Mouse (Mus musculus): ENCODE measurements around the gene 1700029I15Rik.
"Not testable (repeated sequence)": the region's sequence is repeated elsewhere in the genome, so short reads cannot be mapped to it uniquely, and the experiment has no call there.

1700029I15Rik gene

DNA sequence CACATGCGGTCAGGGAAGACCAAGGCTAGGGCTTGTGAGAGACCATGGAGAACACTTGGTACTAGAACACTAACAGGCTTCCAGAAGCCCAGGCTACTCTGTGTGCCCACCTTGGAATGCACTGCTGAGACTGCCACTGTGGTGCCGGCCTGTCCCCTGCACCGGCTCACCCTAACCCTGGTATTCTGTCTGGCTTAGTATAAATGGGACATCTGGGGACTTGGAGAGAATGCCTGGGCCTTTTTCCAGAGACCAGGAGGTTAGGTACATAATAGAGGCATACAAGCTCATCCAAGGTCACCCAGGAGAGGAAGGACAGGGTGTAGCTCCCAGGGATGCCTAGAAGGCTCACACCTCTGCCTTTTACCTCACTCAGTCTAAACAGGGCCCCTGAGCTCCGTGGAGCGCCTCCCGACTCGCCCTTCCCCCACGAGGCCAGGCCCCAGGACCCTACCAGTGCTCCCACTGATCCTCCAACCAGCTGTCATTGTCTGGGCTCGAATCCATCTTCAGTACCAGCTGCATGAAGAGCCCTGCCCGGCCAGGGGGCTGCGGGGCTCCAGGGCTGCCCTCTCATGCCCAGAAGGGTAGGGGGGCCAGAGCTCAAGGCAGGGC, 9.5 kb downstream of the 1700029I15Rik start:
- DNase-seq (ENCODE audit: low spot score in 2 of 2) = no peak

DNA sequence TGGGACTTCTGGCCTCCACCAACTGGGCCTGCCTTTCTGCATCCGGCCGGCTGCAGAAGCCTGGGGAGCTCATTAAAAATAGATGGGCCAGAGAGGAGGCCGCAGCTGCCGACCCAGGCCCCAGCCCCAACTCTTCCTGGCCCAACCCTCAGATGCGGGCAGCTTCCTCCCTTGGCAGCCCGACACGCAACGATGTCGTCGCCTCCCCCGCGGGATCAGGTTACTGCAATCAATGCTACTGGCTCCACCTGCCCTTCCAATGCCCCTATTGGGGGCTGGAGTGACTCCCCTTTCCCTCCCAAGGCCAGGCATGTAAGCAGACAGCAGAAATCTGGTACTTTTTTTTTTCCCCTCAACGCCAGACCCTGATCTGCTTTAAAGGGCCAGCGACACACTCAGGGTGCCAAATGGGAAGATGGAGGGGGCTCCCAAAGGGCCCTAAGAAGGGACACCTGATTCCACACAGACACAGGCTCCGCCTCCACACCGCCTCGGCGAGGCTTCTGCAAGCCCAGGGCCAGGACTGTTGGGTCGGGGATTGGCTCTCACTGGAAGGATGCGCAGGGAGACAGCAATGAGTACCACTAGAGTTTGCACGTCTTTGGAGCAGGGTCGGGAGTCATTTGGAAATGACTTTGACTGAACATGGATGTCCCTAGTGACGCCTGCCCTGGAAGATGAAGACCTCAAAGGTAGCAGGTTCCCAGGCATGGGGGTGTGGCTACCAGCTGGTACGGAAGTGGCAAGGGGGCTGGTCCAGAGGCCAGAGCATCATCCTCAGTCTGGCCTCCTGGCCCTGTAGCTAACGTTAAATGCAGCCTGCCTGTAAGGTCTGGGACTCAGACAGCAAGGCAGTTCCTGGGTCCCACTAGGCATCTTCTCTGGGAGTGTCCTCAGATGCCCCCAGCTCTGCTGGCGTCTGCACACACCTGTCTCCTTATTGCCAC, 10.3 kb downstream of the 1700029I15Rik start:
- DNase-seq (ENCODE audit: low spot score in 2 of 2) = no peak

DNA sequence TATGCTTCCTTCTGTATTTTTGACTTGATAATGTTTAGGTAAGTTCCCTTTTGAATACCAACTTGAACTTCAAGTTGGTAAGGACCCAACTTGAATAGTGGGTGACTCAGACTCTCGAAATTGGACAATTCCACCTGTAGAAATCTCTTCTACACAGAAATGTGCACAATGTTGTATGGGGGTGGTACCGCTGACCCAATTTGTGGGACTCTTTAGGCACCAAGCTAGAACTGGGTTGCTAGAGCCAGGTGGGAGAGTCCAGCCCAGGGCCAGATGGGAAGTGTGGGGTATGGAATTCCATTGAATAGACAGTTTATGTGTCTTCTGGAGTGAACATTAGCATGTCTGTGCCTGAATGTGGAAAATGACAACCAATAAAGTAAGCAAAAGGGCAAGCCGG, 13.2 kb downstream of the 1700029I15Rik start:
- DNase-seq (ENCODE audit: low spot score in 2 of 2) = no peak

DNA sequence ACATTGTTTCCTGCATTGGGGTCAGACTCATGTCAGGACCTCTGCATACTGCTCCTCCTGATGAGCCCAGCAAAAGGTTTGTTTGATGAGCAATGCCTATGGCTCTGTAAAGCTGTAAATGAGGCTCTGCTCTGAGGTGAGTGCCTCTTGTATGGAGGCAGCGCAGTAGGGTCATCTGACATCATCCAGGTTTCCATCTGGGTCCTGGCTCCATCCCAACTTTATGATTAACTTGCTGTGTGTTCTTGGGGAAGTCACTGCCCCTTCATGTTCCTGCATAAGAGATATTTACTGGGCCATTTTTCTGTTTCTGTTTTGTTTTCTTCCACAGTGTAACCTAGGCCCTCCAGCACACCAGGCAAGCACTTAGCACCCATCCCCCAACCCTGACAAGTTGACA, 15.1 kb downstream of the 1700029I15Rik start:
- no peak for DNase-seq (ENCODE audit: low spot score in 2 of 2)

DNA sequence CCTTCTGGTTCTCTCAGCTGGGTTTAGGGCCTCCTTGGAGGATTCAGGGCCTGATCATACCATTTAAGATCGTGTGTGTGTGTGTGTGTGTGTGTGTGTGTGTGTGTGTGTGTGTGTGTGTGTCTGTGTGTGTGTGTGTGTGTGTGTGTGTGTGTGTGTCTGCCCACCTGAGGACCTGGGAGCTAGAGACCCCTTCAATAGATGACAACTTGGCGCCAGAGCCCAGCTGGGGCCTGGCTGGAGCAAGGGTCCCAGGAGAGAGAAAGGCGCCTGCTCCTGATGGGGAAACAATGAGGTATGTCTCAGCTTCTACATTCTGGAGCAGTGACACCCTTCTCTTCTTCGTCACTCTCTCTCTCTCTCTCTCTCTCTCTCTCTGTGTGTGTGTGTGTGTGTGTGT, 17.5 kb downstream of the 1700029I15Rik start:
- not testable (repeated sequence) for DNase-seq (ENCODE audit: low spot score in 2 of 2)

DNA sequence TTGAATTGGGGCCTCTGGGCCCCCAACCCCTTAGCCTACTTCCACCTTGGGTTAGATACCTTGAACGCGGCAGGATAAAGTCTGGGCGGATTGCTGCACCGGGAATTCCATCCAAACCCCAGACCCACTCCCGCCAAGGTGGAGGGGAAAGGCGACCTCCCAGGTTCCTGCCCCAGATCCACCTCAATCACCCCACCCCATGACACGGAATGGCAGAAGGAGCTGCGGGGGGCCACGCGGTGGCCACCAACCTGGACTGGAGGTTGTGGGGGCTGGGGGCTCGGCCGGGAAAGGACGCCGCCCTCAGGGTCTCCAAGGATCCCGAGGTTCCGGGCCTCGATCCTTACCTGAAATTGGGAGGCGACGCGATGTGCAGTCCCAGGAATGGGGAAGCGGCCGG, 18.3 kb downstream of the 1700029I15Rik start:
- no peak for DNase-seq (ENCODE audit: low spot score in 2 of 2)

DNA sequence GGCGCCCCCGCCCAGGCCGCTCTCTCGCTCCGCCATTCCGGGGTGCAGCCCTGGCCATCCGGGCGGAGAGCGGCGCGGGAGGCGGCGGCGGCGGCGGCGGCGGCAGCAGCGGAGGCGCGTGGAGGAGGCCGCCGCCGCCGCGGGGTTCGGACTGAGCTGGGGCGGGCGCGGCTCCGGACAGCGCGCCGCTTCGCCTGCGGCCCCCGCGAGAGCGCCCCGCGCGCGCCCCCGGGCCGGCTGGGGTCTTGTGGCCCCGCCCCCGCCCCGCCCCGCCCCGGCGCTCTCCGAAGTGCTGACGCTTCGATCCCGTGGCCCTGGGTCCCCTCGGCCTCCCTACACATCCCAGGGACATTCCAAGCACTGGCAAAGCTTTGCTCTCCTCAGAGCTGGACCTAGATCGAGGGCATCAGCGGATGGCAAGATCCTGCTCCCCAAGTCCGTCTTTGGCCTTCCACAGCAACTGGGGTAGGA, 18.8 kb downstream of the 1700029I15Rik start, which contains the start of gene Mapk8ip1:
Mapk8ip1 (minus strand) TSS at position 173 of the 471 bp plus-strand sequence.
- no peak for DNase-seq (ENCODE audit: low spot score in 2 of 2)

DNA sequence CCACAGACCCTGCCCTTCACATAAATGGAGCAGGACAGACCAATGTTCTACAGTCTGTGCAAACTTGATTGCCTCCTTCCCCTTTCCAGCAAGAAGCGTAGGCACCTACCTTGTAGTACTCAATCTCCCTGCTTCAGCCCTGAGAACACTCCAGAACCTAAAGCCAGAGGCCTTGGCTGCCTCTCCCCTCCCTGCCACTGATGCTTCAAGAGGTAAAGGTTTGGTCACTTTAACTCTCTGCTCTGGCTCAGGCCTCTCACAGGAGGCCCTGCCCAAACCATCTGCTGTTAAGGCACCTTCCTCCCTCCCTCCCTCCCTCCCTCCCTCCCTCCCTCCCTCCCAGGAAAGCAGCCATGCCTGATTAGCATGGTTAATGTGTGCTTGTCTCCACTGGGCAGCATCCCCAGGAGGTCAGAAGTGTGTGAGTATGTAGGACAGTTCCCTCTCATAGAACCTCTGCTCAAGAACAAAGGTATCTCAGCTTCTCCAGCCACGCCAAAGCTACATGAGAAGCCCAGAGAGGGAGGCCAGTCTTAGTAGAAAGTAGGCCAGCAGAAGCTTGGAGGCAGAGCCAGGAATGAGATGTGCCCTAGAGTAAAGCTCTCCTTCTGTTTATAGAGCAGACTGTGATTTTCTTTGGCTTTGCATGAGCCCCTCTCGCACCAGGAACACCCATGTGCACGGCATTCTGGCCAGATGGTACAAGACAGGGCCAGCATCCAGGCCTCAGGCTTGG, 20.4 kb downstream of the 1700029I15Rik start:
- no peak for DNase-seq (ENCODE audit: low spot score in 2 of 2)

DNA sequence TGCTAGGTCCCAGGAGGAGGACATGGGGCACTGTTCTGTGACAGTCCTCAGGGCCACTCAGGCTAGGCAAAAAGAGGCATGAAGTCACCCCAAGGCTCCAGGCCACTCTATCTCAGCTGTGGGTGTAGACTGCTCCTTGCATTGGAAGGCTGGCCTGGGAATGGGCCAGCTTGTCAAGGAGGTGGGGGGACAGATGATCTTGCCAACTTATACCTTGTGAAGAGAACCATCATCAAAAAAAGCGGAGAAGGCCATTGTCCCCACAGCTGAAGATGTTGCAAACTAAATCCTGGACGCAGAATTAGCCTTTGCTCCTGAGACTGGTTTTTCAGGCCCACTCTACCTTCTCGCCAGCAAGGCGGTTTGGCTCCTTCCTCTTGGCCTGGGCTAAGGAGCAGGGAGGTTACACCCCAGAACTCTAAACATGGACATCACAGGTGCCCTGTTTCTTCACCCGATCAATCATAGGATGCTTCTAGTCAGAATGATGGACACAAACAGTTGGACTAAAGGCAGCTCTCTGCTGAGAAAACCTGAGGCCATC, 21.5 kb downstream of the 1700029I15Rik start:
- DNase-seq (ENCODE audit: low spot score in 2 of 2) = no peak

DNA sequence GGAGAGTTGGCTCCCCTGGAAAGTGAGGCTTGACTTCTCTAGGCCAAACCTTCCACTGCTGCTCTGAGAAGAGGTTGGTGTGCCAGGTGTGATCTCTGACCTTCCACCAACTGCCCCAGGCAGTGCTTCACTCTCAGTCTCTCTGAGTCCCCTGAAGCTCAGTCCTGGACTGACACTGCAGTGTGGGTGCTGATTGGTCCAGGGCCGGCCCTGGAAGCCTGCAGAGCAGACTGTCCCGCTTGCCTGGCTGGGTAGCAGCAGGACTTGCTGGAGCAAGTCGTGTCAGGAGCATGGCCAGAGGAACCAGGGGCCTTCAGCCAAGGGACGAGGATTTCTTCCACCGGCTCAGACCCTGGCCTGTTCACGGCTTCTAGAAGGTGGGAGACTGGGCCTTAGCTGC, 22.4 kb downstream of the 1700029I15Rik start:
- no peak for DNase-seq (ENCODE audit: low spot score in 2 of 2)

DNA sequence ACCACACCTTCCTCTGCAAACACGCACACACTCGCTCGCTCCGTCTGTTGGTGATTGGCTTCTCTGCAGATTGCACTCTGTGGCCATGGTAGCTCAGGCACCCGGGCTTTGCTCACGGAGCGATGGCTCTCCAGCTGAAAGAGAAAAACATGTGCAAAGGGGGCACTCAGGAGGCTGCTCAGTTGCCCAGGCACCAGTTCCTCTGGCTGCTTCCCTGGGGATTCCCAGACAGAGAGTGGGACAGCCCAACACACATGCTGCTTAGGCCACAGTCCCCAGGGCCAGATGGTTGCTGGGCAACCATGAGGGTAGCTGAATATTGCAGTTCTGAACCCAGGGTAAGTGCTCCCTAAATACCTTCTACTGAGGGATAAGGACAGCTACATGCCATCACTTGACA, 23.3 kb downstream of the 1700029I15Rik start:
- DNase-seq (ENCODE audit: low spot score in 2 of 2) = no peak

DNA sequence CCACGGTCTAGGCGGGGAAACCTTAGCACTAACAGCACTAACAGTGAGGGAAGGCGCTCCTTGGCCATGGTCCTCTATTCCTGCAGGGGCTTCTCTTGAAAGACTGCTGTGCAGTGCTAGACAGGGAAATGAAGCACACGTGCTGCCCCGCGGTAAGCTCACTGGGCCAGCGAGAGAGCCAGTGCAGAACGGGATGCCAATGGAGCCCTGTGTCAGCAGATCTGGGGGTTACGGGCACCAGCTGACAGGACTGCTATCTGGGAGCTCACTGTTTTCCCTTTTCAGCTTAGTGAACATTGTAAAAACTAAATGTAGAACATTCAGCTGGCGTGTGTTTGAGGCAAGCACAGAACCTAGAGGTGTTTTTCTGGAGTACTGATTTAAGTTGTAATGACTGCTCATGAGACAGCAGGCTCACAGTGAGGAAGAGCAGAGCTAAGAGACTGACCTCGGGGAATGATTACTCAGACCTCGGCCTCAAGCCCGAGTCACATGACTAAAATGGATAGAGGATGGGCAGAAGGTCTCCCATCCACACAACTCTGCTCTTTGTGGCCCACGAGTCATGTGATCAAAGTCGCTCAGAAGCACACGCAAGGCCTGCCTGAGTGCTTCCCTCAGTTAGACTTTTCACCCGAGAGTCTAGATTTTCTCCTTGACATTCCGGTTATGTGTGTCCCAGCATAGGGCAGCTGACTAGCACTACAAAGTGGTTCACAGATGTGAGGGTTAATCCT, 26.1 kb downstream of the 1700029I15Rik start:
- no peak for DNase-seq (ENCODE audit: low spot score in 2 of 2)

DNA sequence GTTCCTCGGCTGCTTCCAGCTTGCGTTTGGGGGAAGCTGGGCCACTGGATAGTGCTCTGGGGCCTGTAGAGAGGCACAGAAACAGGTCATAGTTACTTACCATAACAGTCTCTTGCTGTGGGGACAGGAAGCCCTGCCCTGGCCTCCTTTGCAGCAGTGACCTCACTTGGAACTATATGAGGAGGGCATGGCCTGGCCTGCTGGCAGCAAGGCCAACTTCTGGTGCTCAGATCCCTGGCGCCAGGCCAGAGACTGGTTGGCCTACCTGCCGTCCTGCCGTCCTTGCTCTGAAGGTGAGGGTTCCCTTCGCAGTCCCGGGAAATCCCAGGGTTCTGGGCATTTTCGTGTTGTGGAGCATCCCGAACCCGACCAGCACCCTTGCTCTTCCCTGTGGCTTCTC, 29.4 kb downstream of the 1700029I15Rik start:
- DNase-seq (ENCODE audit: low spot score in 2 of 2) = no peak

DNA sequence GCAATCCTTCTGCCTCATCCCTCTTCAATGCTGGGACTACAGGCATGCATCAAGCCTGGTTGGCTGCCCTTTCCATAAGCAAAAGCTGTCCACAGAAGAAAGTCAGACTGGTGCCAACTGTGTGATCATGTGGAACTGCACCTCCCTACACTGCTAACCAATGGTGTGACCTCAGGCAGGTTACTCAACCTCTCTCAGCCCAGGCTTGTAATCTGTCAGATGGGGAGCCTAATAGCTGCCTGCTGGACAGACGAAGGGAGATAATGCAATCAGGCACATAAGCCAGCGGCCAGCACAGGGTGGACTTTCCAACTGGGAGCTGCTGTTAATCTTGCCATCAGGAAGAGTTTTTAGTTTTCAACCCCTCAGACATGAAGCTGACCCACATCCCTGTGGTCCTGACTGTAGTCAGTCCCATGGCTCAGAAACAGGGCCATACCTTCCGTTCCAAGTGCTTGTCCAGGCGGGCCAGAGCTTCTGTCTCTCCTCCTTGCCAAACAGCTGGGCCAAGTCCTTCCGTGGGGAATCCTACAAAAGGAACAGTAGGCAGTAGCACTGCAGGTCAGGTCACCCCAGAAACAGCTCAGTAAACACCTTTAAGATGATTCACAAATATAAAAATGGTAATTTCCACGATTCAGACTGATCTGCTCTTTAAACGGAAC, 39.5 kb downstream of the 1700029I15Rik start:
- no peak for DNase-seq (ENCODE audit: low spot score in 2 of 2)

DNA sequence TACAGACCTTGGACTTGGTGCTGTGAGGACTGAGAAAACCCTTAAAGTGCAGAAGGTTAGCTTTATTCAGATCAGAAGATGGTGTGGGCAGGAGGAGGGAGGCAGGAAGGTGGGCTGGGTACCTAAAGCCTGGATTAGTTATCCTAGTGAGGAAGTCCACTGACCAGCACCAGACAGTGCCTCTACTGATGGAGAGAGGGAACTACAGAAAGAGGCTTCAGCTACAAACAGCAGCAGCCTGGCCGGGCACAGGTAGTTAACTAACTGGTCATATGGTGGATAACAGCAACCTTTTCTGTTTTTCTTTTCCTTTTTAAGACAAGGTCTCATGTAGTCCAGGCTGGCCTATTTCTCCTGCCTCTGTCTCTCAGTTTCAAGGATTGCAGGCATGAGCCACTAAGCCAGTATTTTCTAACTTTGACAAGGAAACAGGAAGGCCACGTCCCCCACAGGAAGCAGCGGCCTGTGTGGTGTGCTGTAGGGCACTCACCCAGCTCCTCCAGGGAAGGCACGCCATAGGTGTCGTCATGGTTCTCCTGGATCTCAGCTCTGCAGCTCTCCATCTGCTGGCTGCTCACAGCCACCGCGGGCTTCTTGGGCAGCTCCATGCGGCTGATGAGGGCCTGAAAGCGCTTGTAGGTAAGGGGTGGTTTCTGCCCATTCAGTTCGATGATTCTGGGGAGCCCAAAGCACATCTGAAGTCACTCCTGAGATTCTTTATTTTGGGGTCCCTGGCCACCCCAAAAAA, 40.2 kb downstream of the 1700029I15Rik start:
- no peak for DNase-seq (ENCODE audit: low spot score in 2 of 2)

DNA sequence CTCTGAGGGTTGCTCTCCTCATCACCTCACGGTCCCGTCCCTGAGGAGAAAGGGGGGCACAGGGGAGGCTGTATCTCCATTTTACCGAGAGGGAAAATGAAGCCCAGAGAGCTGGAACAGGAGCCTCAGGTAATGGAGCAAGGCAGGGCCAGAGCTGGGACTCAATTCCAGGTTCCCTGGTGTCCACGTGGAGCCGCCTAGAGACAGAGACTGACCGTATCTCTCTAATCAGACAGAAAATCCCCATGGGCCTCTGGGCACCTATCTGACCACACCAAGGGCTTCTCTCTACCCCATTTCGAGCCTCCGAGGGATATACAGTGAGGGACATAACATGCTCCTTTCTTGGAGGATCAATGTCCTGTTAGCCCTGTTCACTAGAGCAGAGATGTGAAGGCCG, 40.8 kb downstream of the 1700029I15Rik start:
- no peak for DNase-seq (ENCODE audit: low spot score in 2 of 2)

DNA sequence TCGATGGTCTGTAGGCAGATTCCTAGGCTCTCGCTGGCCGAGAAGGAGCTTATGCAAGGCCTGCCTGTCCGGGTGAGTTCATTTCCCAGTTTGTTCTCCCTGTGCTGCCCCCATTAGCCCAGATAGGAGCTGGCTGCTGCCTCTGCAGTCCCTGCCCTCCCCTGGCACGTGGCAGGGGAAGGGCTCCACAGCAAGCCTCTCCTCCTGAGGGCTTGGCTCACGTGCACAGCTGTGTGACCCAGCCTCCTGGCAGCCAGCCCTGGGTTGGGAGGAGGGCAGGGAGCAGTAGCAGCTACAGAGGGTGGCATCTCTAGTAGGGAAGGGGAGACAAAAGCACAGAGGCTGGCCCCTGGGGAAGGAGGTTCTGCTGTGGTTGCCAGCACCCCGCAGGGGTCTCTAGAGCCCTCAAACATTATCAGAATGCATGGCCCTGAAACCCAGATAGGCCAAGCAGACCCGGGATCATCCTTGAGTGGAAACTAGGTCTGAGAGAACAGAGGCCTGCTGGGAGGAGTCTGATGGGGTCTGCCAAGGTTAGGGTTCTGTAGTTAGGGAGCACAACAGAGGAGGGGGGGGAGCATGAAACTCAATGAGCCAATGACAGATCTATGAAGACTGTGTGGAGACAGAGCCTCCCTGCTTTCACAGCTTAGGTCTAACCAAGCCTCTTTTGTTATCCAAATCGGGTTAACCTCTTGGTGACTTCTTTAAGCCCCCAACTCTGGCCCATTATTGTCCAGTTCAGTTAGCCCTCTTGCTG, 41.5 kb downstream of the 1700029I15Rik start:
- no peak for DNase-seq (ENCODE audit: low spot score in 2 of 2)

DNA sequence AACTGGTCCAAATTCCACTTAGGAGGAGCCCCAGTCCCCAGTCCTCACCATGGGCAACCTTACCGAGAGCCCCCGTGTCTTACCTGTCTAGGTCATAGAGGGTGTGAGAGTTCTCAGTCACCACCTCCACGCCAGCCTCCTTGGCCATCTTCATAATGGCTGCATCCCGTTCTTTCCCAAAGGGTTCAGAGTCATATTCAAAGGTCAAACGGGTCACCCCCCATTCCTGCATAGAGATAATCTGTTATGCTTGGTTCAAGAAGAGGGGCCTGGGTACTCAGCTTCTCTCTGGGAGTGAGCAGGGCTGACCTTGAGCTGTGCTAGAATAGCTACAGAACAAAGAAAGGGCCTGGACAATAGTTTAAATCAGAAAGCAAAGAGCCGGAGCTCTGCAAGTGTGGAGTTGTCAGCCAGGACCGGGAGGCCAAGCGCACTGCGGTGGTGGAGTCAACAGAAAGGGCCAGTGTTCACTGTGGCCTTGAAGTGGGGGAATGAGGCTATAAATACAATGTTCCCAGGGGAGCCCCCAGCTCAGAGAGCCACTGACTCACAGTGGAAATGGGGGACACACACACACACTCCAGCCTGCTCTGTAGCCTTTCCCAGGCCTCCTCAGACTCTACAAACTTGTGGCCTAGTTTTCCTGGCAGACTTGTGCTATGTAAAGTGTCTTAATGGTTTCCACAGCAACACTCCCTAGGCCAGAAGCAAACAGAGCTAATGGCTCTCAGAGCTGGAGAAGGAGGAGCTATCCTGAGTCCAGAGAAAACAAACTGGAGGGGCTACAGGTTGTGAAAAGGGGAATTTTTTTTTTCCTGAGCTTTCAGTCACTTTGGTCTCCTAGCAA, 42.3 kb downstream of the 1700029I15Rik start:
- DNase-seq (ENCODE audit: low spot score in 2 of 2) = no peak

Data from thymus, postnatal 10 days (tissue).